Mouse (Mus musculus) olfactory bulb, adult 2 months (tissue): Measurements from ENCODE around the gene Pbrm1. TPM values are rescaled to one million over a fixed set of nuclear protein-coding genes. Genes with fewer than 3 reads are reported as not detected.

ENCODE experiments used
- H3K27ac ChIP-seq: fragments of 200-500 bp; 2 replicates; pipeline ENCODE4 v1.5.1; 2012; ENCODE audit warnings: low read depth, low read length; ENCODE audit not compliant: insufficient read depth
- H3K4me1 ChIP-seq: fragments of 200-500 bp; 2 replicates; pipeline ENCODE4 v1.6.1; 2012; ENCODE audit warnings: low read length; ENCODE audit not compliant: control insufficient read depth, insufficient read depth
- H3K4me3 ChIP-seq: fragments of 200-500 bp; 2 replicates; pipeline ENCODE4 v1.5.1; 2012; ENCODE audit warnings: mild to moderate bottlenecking, low read depth, low read length, moderate library complexity; ENCODE audit not compliant: insufficient read depth
- CTCF ChIP-seq: fragments of 200-500 bp; IDR thresholded peaks from 2 replicates; pipeline ENCODE4 v1.5.1; 2012; ENCODE audit warnings: low read depth, mild to moderate bottlenecking, low read length, moderate library complexity; ENCODE audit not compliant: insufficient read depth
- POLR2A ChIP-seq: fragments of 200-500 bp; IDR thresholded peaks from 2 replicates; pipeline ENCODE4 v1.6.1; 2012; ENCODE audit warnings: mild to moderate bottlenecking, low read depth, low read length, moderate library complexity; ENCODE audit not compliant: insufficient read depth
- WGBS: fragments of 180-500 bp; shearing (Covaris S2); methylation state at CpG from one replicate; pipeline ENCODE4 v1.1.7; 2018; 5-methylcytosine and 5-hydroxymethylcytosine counted together
- polyA plus RNA-seq: library from polyadenylated mRNA; stranded (reverse); fragments of >200 nt; gene quantifications from 2 replicates; pipeline ENCODE4 v1.2.4, GENCODE M21; 2012; ENCODE audit warnings: low replicate concordance; ENCODE audit not compliant: missing spikeins, insufficient read depth, insufficient read length

Pbrm1 gene
- polyA plus RNA-seq, 1 experiment, result 82.9 TPM

- H3K4me3 ChIP-seq, result no peak overlapping the region
- no peak for TF ChIP-seq CTCF
- TF ChIP-seq POLR2A, result no peak
- no peak overlapping the region for H3K27ac ChIP-seq
- peaks cover 22% of the 10 kb centered on the region for H3K4me1 ChIP-seq
- 93% methylated on average over 26 of the region's 26 CpGs for WGBS
Measured at GRCm38 (mm10) chr14:31136411-31137280, 117.7 kb downstream of the Pbrm1 start.

DNA sequence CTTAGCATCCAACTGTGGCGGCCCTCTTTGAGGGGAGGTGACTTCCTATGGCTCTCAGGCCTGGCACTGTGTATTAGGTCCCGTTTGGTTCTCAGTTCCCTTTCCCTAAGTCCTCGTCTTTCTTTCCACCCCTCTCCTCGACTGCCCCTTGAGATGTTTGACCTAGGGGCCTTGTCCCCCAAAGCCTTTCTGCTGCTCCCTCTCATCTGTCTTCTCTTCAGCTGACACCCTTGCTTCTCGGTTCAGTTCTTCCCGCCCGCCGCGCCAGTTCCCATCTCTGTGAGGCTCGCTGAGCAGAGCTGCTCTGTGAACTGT is 118.3 kb downstream of the Pbrm1 start:
- TF ChIP-seq POLR2A (no peak), CTCF (no peak)
- Histone ChIP-seq H3K4me1 (peaks cover 18% of the 10 kb centered on the region), H3K4me3 (no peak overlapping the region), H3K27ac (no peak overlapping the region)
- 88% methylated on average over 10 of the region's 10 CpGs for WGBS

DNA sequence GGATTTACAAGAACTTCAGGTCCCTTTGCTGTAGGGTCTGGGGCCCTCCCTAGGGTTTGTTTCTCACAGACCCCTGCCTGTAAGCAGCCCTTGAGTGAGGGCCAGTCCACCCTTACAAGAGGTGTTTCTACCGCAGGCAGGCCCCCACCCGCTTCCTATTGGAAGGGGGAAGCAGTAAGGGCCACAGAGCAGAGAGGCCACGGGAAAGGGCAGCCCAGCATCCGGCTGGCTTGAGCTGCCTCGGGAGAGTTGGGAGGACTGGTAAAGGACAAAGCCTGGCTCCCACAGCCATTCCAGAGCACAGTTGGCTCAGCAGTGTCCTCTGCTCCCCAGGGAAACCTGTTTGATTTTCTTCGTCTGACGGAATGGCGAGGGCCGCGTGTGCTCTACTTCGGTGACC is 118.9 kb downstream of the Pbrm1 start:
- WGBS, result 78% methylated on average over 11 of the region's 11 CpGs
- peaks cover 18% of the 10 kb centered on the region for H3K4me1 ChIP-seq
- no peak overlapping the region for H3K4me3 ChIP-seq
- TF ChIP-seq CTCF (no peak), POLR2A (no peak)
- no peak overlapping the region for H3K27ac ChIP-seq

DNA sequence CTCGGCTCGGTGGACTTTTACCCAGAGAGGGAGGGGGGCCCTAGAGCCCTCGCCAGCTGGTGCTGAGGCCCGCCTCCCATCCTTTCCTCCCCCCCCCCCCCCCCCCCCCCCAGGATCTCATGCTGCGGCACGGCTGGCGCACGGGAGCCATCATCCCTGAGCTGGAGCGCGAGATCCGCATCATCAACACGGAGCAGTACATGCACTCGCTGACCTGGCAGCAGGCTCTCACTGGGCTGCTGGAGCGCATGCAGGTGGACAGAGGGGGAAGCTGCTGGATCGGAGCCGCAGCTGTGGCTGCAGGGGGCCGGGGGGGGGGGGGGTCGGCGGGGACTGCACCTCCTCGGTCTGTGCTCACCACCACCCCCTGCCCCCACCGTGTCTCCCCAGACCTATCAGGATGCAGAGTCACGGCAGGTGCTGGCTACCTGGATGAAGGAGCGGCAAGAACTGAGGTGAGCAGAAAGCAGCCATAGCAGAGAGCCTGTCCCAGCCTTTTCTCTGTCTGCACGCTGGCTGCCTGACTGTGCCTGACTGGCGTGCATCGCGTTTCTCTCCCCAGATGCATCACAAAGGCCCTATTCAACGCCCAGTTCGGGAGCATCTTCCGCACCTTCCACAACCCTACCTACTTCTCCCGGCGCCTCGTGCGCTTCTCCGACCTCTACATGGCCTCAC is 119.4 kb downstream of the Pbrm1 start:
- H3K27ac ChIP-seq, result no peak overlapping the region
- TF ChIP-seq POLR2A, result no peak
- TF ChIP-seq CTCF, result no peak
- no peak overlapping the region for H3K4me3 ChIP-seq
- peaks cover 14% of the 10 kb centered on the region for H3K4me1 ChIP-seq
- 84% methylated on average over 30 of the region's 35 CpGs for WGBS

GRCm38 (mm10) chr14:31138897-31139429 is 120.0 kb downstream of the Pbrm1 start:
- H3K4me1 ChIP-seq, result peaks cover 8% of the 10 kb centered on the region
- H3K27ac ChIP-seq, result no peak overlapping the region
- 89% methylated on average over 9 of the region's 9 CpGs for WGBS
- H3K4me3 ChIP-seq, result no peak overlapping the region
- no peak for TF ChIP-seq CTCF
- TF ChIP-seq POLR2A, result no peak

DNA sequence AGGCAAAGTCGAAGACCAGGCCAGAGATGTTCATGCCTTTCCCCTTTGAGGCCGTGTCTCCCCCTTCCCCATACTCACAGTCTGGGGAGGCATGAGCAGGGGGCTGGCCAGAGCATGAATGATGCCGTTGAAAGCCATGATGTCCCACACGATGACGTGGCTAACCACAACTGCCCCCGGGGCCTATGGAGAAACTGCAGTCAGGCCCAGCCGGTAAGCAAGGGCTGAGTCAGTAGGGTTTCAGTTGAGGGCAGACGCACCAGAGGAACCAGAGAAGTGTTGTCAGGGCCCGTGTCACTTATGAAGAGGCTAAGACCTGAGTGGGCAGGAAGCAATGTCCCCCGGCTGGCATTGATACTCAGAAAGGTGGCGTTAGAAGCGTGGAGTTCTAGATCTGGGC is 120.7 kb downstream of the Pbrm1 start:
- Histone ChIP-seq H3K4me3 (no peak overlapping the region), H3K27ac (no peak overlapping the region), H3K4me1 (peaks cover 3% of the 10 kb centered on the region; the same call in 1 of the 2 replicates)
- no peak for TF ChIP-seq CTCF
- no peak for TF ChIP-seq POLR2A
- 90% methylated on average over 12 of the region's 12 CpGs for WGBS

DNA sequence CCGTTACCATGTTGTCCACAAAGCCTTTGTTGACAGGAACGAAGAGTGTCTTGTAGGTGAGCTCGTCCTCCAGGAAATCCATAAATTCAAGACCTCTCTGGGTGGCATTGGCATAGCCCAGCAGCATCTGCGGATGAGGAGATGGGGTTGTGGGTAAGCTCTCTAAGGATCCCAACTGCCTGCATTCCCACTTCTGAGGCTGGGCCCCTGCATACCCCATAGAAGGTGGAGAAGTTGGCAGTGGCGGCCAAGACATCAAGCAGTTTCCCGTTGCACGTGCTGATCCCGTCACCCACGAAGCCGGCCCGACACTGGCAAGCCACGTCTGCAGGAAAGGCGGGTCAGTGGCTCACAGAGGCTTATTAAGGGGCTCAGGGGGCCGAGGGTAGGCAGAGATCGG is 121.2 kb downstream of the Pbrm1 start:
- 89% methylated on average over 15 of the region's 15 CpGs for WGBS
- H3K27ac ChIP-seq, result no peak overlapping the region
- no peak overlapping the region for H3K4me3 ChIP-seq
- 0 out of 2 replicates have a peak, but pooled peaks cover 3% of the 10 kb centered on the region for H3K4me1 ChIP-seq
- no peak for TF ChIP-seq CTCF
- TF ChIP-seq POLR2A, result no peak

DNA sequence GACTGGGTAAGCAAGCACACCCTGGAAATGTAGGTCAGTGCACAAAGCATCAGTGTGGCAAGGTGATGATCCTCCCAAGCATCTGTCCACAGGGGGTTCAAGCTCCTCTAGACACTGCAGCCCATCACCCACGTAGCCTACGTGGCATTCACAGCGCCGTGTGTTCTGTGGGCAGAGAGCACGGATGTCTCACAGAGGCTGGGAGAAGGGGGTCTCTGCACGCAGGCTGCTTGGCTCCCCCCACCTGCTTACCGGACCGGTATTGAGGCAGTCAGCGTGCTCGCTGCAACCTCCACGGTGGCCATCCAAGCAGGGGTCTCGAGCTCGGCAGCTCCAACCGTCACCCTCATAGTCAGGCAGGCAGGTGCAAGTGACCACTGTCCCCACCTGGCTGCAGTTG is 122.1 kb downstream of the Pbrm1 start:
- Histone ChIP-seq H3K4me1 (0 out of 2 replicates have a peak, but pooled peaks cover 3% of the 10 kb centered on the region), H3K27ac (no peak overlapping the region), H3K4me3 (no peak overlapping the region)
- WGBS, result 97% methylated on average over 14 of the region's 14 CpGs
- TF ChIP-seq CTCF, result no peak
- no peak for TF ChIP-seq POLR2A

DNA sequence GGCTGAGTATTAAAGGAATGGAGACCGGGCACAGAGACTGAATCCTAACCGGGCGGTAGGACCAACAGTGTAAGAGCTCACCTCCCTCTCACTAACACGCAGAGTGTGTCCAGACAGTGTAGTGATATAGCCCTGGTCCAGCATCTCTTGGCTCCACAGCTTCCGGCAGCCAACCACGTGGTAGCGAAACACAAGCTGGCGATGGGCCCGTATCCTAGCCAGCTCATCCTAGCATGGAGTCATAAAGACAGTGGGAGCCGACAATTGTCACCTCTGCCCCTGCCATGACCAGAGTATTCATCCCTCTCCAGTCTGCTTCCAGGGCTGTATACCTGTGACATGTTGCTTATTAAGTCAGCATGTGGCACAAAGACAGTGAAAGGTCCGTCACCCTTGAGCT is 126.8 kb downstream of the Pbrm1 start:
- WGBS, result 91% methylated on average over 11 of the region's 11 CpGs
- H3K4me3 ChIP-seq, result no peak overlapping the region
- H3K4me1 ChIP-seq, result no peaks in the 10 kb centered on the region
- no peak for TF ChIP-seq POLR2A
- TF ChIP-seq CTCF, result no peak
- H3K27ac ChIP-seq, result no peak overlapping the region
